Mouse (Mus musculus) kidney, postnatal 14 days (tissue): ENCODE measurements at regions not wholly inside any gene's neighbourhood (a gene's known extent, or its start where the extent isn't known, plus 50 kb on each side); places are given as distances from the start of the nearest gene placed in this dataset.

Experiments used
- DNase-seq: peaks from one replicate; pipeline ENCODE4 v3.0.0; 2022; ENCODE audit warnings: mixed read lengths

DNA sequence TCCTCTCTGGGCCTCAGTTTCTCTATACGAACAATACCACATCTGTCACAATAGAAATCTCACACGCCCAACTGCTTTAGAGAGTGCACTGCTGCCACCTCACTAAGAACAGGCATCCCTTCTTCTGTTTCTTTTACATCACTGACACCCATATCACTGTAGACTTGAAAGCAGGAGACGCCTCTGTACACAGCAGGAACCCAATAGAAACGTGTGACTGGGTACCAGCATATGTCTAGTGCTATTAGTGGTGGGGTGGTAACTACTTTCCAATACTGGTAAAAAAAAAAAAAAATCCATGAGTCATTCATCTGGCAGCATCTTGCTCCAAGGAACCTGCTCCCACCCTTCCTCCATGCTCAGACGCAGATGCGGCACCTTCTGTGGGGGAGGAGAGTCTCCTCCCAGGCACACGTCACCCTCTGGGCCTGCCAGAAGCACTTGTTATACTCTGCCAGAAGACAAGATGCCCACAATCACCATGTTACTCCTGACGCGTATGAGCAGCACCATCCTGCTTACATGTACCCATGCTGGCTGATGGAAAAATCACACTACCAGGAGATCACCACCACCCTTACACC lies 151.3 kb upstream of the Plxna4 start:
- no peak for DNase-seq

- DNase-seq: peak; percentile 39
Measured at GRCm38 (mm10) chr6:32728706-32729105, 140.7 kb upstream of the Plxna4 start.

- no peak for DNase-seq
Measured at GRCm38 (mm10) chr6:32726571-32726970, 138.6 kb upstream of the Plxna4 start.

GRCm38 (mm10) chr6:32717860-32718259 lies 129.9 kb upstream of the Plxna4 start:
- no peak for DNase-seq

GRCm38 (mm10) chr6:32715137-32715536 lies 127.1 kb upstream of the Plxna4 start:
- no peak for DNase-seq

DNA sequence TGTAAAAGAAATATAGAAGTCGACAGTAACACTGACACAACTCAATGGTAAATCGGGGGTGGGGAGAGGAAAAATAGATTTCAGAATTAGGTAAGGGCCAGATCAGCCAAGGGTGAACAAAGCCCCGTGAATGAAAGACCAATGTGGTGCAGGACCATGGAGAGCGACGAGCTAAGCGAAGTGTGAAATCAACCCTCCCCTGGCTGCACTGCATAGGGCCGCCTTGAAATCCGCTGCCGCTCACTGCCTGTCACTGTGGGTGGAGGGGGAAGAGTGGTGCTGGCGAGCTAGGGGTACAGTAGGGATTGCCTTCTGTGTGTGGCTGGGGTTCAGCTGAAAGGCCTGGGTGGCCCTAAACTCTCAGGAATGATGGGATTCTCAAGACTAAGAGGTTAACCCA lies 122.2 kb upstream of the Plxna4 start:
- DNase-seq: peak; percentile 63

- no peak for DNase-seq
Measured at GRCm38 (mm10) chr6:32709566-32709965, 121.6 kb upstream of the Plxna4 start.

DNA sequence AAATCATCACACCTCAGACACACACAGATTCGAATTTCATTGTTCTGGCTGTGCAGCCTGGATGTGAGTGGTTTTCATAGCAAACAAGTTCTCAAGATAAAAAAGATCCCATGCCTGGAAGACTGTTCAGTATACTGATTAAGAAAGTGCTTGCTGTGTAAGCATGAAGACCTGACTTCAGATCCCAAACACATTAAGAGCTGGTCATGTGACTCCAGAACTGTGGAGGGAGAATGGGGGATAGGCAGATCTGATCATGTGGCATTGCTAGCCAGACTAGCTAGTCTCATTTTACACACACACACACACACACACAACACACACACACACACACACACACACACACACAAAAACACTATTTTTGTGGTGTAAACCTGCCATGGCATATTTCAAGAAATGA lies 119.4 kb upstream of the Plxna4 start:
- no peak for DNase-seq

DNA sequence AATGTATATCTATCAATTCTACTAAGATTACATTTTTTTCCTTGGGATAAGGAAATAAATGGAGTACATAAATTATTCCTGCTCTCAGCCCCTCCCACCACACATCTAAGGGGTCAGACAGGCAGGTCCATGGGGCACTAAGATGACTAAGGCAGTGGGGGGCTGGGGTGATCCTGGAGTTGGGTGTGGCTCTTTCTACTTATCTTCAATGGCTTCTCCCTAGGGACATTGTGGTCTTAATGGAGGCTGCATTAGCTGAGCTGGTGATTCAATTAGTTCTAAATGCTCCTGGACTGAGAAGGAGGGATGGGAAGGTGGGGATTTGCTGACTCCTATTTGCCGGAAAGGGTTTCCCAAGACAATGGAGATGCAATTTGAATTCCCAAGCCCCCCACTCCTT lies 118.4 kb upstream of the Plxna4 start:
- no peak for DNase-seq

GRCm38 (mm10) chr6:32703466-32703865 lies 115.5 kb upstream of the Plxna4 start:
- DNase-seq: no peak

- DNase-seq: no peak
Measured at GRCm38 (mm10) chr6:32702245-32702791, 114.3 kb upstream of the Plxna4 start.

DNA sequence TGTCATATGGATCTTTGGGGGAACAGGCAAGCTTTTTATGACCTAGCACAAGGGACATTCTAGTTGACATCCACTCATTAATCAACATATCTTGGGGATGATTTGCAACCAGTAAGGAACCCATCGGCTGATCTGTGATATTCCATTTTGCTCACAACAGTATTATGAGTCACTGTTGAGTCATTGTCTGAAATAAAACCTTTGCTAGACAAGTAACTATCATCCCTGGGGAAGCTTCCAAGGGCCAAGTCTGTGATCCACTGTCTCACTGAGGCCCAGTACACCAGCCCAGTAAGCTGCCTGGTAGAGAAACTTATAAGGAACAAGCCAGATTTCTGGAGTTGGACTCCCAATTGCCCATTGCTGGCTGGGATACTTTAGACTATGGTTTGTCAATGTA lies 111.8 kb upstream of the Plxna4 start:
- DNase-seq: no peak

GRCm38 (mm10) chr6:32697771-32698270 lies 109.8 kb upstream of the Plxna4 start:
- DNase-seq: no peak

DNA sequence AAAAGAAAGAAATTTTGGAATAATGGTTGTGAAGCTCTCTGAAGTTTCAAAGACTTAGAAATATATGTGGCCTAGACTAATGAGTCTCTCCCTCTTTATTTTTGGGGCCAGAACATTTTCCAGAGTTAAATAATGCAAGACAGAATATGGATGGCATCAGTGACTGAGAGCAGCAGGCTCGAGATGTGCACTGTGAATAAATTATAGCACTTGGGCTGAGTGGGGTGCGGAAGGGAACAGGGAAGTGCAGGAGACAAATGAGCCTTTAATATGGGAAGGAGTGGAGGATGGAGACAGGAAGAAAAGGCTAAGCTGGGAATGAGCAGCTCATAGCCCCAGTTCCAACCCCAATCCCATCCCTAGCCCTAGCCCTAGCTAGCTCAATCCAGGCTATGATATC lies 108.0 kb upstream of the Plxna4 start:
- no peak for DNase-seq

DNA sequence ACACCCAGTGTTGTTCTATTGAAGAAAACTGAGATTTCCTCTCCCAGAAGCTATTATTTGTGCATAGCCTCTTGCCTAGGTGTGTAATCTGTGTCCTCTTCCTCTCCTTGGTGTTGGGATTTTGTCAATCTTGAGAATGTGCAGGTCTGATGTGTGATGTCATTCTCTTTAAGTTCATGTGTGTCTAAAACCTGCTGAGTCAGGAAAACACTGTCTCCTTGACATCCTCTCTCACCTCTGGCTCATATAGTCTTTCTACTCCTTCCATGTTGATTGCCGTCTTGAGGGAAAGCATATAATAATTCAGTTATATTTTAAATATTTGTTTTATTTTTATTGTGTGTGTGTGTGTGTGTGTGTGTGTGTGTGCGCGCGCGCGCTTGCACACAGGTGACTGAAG lies 84.6 kb upstream of the Plxna4 start:
- DNase-seq: no peak

DNA sequence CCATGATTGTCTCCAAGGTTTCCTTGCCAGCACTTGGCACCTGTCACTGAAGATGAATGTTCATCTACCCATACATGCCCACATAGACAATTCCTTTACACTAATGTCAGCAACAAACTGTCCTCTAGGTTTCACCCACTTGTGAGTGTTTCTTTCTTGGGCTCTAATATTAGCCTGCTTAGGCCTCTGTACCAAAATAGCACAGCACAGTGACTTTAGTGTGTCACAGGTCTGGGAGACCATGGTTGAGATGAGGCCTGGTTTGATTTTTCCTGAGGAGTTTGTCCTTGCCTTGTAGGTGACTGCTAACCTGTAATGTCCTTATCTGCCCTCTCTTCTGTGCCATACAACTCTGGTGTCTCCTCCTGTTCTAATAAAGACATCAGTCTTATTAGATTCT lies 71.8 kb upstream of the Plxna4 start:
- no peak for DNase-seq

- no peak for DNase-seq
Measured at GRCm38 (mm10) chr6:32657378-32657777, 69.4 kb upstream of the Plxna4 start.

- DNase-seq: no peak
Measured at GRCm38 (mm10) chr6:32654188-32654587, 66.2 kb upstream of the Plxna4 start.

DNA sequence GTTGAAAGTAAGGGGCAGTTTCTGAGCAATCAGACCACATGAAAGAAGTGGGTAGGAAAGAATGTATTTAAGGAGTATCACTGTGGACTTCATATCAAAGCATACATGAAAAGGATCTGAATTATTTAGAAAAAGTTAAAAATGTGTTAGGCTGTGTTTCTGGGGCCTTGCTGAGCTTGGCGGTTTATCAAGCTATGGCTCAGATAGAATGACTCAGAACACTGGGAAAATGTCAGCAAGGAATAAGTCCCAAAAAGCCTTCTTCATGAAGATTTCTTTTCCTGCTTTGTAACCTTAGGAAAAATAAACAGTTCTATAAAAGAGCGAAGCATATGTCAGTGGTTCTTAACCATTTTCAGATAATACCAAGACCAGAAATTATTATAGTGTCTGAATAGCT lies 56.0 kb upstream of the Plxna4 start:
- DNase-seq: no peak

DNA sequence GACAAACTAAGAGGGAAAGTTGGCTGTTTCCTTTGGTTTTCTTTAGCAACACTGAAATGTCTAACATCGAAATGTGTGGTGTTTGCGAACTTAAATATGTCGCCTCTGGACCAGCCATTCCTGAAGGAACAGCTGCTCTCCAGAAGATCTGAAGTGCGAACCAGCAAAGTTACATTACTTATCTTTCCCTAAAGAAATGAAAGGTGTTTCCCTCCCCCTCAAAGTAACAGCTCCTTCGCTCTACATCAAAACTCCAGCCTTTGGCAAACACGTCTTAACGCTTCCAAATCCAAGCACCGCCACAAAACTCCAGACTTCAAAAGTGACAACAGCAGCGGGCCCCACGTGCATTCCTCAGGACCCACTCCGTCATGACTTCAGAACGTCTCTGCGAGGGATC lies 50.9 kb upstream of the Plxna4 start:
- DNase-seq: no peak
